Mouse (Mus musculus): Measurements from ENCODE around the gene Hsf4.
A peak's percentile ranks its signal among the peaks of the same experiment; 100 is the strongest.
"Not testable (repeated sequence)": the region's sequence is repeated elsewhere in the genome, so short reads cannot be mapped to it uniquely, and the experiment has no call there.

The Hsf4 gene

GRCm38 (mm10) chr8:105285514-105285913 lies 15.9 kb downstream of the Hsf4 start:
- DNase-seq (ENCODE audit: low spot score): no peak

- DNase-seq (ENCODE audit: low spot score): no peak
These were observed 17.3 kb downstream of the Hsf4 start for GRCm38 (mm10) chr8:105286907-105287306.

- DNase-seq (ENCODE audit: low spot score): no peak
These were observed 18.6 kb downstream of the Hsf4 start for GRCm38 (mm10) chr8:105288231-105288630.

GRCm38 (mm10) chr8:105288958-105289732 lies 19.5 kb downstream of the Hsf4 start:
- DNase-seq (ENCODE audit: low spot score): peak; percentile 92

DNA sequence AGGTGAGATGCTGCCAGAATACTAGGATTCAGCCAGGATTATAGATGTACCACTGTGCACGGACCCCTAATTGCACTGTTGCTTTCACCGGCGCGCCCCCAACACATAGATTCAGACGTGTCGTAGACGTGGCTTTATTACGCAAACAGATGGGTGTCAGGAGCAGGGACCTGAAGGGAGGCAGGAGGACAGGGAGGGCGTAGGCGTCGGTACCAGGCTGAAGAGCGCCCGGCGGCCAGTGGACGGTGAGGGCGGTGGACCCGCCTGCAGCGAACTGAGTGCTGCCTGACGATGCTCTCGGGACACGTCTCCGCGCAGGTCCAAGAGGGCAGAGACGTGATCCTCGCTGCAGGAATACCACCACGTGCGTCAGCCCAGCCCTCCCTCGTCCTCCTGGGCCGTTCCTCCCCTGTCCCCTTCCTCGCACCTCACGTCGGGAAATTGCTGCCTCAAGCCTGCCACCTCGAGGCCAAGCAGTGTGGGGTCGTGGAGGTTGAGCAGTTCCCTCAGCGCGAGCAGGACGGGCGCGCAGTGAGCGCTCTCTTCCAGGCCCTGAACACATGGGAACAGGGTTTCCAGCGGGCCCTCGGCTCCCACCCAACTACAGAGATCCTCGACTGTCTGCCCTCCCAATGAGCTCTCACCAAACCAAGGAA lies 20.3 kb downstream of the Hsf4 start, which contains the start of gene 4931428F04Rik:
TSS of gene 4931428F04Rik (minus strand) at position 60 of the 656 bp plus-strand sequence.
- no peak for DNase-seq (ENCODE audit: low spot score)

- DNase-seq (ENCODE audit: low spot score): no peak
These were observed 21.1 kb downstream of the Hsf4 start for GRCm38 (mm10) chr8:105290554-105291314.

GRCm38 (mm10) chr8:105291364-105291763 lies 21.8 kb downstream of the Hsf4 start:
- not testable (repeated sequence) for DNase-seq (ENCODE audit: low spot score)

- DNase-seq (ENCODE audit: low spot score): not testable (repeated sequence)
These were observed 22.2 kb downstream of the Hsf4 start for GRCm38 (mm10) chr8:105291802-105292201.

- DNase-seq (ENCODE audit: low spot score): no peak
These were observed 22.9 kb downstream of the Hsf4 start for GRCm38 (mm10) chr8:105292471-105292870.

DNA sequence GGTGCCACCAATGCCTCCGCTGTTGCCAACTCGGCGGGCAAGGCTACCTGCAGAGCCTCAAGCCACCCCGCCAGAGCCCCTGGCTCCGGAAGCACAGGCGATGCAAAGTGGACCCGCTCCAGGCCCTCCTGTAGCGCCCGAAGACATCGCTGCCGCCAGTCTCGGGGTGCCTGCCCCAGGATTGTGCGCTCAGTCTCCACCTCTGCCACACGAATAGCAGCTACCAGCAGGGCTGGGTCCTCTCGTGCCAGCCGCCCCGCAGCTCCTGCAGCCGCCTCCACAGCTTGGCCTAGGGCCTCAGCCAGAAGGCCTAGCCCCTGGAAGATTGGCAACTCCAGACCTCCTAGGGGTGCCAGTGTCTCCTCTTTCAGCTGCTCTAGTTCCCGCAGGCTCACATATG lies 23.8 kb downstream of the Hsf4 start:
- no peak for DNase-seq (ENCODE audit: low spot score)

- no peak for DNase-seq (ENCODE audit: low spot score)
These were observed 25.2 kb downstream of the Hsf4 start for GRCm38 (mm10) chr8:105294776-105295175.

DNA sequence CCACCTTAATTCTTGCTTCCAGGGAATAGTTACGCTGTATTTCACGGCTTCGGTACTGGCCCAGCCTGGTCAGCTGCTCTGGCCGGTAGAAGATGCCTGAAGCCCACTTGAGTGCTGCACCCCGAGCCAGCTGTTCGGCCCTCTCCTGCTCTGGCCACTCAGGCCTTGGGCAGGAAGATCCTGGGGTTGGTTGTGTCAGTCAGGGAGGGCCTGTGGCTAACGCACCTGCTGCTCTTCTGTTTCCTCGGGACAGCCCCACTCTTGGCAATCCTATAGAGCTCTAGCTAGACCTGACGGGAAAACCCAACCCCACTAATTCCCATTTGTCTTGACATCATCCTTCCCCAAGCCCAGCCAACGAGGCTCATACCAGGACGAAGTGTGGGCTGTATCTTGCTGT lies 25.7 kb downstream of the Hsf4 start:
- no peak for DNase-seq (ENCODE audit: low spot score)

GRCm38 (mm10) chr8:105295895-105296573 lies 26.4 kb downstream of the Hsf4 start, which contains the start of gene Exoc3l:
TSS of gene Exoc3l (minus strand) at chr8:105296101.
- no peak for DNase-seq (ENCODE audit: low spot score)

GRCm38 (mm10) chr8:105297511-105298192 lies 28.1 kb downstream of the Hsf4 start, which contains the start of gene E2f4:
TSS of gene E2f4 (plus strand) at chr8:105297663.
- peak; percentile 82 for DNase-seq (ENCODE audit: low spot score)

- no peak for DNase-seq (ENCODE audit: low spot score)
These were observed 29.0 kb downstream of the Hsf4 start for GRCm38 (mm10) chr8:105298351-105299252.

DNA sequence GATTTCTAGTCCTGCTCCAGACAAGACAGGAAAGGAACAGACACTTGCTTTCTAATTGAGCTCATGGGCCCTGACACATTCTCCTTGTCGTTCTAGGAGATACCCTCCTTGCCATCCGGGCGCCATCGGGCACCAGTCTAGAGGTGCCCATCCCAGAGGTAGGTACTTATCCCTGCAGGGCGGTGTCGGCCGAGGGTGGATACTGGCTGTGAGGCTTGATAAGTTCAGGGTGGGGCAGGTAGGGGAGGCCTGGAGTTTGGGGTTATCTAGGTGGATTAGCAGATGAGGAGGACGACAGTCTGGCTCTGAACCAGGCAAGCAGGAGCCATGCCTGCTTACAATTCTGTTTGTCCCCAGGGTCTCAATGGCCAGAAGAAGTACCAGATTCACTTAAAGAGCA lies 30.4 kb downstream of the Hsf4 start:
- no peak for DNase-seq (ENCODE audit: low spot score)

- no peak for DNase-seq (ENCODE audit: low spot score)
These were observed 33.8 kb downstream of the Hsf4 start for GRCm38 (mm10) chr8:105303396-105303795.

- DNase-seq (ENCODE audit: low spot score): no peak
These were observed 34.3 kb downstream of the Hsf4 start for GRCm38 (mm10) chr8:105303874-105304273.

DNA sequence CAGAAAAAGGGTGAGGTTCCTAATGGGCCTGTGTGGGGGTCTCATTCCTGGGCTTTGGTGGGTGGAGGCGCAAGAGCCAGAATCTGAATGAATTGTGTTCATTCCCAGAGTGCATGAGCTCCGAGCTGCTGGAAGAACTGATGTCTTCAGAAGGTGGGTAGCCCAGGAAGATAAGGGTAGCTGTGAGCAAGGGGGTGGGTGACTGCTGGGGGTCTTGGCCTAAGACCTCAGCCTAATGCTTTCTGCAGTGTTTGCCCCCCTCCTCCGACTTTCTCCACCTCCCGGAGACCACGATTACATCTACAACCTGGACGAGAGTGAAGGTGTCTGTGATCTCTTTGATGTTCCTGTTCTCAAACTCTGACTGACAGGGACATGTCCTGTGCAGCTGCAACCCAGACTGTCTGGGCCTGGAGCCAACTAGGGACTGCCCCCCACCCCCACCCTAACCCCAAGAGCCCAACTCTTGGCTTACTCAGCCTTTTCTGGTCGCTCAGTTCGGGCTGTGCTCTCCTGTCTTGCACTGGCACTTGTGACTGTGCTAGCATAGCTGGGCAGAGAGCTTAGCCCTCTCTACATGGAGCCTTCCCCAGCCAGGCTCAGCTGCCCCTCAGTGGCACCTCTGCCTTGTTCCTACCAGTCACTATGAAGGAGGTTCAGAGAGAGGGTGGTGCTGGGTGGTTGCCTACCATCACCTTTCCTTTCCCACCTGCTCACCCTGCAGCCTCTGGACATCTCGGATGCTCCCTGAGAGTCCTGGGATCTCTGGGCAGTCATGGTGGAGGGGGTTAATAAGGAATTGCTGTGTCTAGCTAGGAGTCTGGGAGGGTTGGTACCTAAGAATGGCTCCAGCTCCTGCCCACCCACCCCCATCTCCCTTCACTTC lies 35.0 kb downstream of the Hsf4 start:
- DNase-seq (ENCODE audit: low spot score): no peak
